Mouse (Mus musculus) G1E (cell line): ENCODE measurements around the gene Tas2r108.

Experiments
- CTCF ChIP-seq: IDR thresholded peaks from 2 replicates; pipeline ENCODE4 v1.5.1; 2012; ENCODE audit warnings: low read depth, low read length, inconsistent platforms, mixed read lengths
- GATA1 ChIP-seq: IDR thresholded peaks from 2 replicates; pipeline ENCODE4 v1.6.1; 2012; ENCODE audit warnings: borderline replicate concordance, low read length, inconsistent platforms, mixed read lengths
- TAL1 ChIP-seq: conservative IDR thresholded peaks from 2 replicates; pipeline ENCODE4 v1.6.1; 2012; ENCODE audit warnings: low read depth, low read length, inconsistent platforms, mixed read lengths

- no peak for TF ChIP-seq CTCF
- TF ChIP-seq GATA1: no peak
- no peak for TF ChIP-seq TAL1
Observed at GRCm38 (mm10) chr6:40476132-40476531, 17.2 kb upstream of the Tas2r108 start.
